Mouse (Mus musculus) urinary bladder, postnatal 4 days (tissue): ENCODE results near the gene Rtkn.

Source experiments
- DNase-seq, 2 experiments: peaks; one replicate each; pipeline ENCODE4 v3.0.0; 2021 to 2022; ENCODE audit warnings: low spot score in 2 of 2

Rtkn gene

GRCm38 (mm10) chr6:83172240-83172920 is 37.1 kb downstream of the Rtkn start:
- DNase-seq = no peak

GRCm38 (mm10) chr6:83175996-83176395 is 40.7 kb downstream of the Rtkn start:
- no peak for DNase-seq

- DNase-seq = no peak
Measured at GRCm38 (mm10) chr6:83179390-83180117, 44.3 kb downstream of the Rtkn start.

- DNase-seq = no peak
Measured at GRCm38 (mm10) chr6:83180605-83181004, 45.3 kb downstream of the Rtkn start.

- no peak for DNase-seq
Measured at GRCm38 (mm10) chr6:83184858-83185435, 49.7 kb downstream of the Rtkn start.

GRCm38 (mm10) chr6:83185895-83186861 is 50.9 kb downstream of the Rtkn start:
- DNase-seq = peak in 1 of 2 experiments; percentile 49

- no peak for DNase-seq
Measured at GRCm38 (mm10) chr6:83186946-83187345, 51.7 kb downstream of the Rtkn start.

- DNase-seq = no peak
Measured at GRCm38 (mm10) chr6:83193571-83193970, 58.3 kb downstream of the Rtkn start.

GRCm38 (mm10) chr6:83197345-83198004 is 62.2 kb downstream of the Rtkn start:
- peak in 1 of 2 experiments; percentile 51 for DNase-seq
